Comparison of ENCODE assay signal across 9 mouse cellular contexts in the genomic region with DNA sequence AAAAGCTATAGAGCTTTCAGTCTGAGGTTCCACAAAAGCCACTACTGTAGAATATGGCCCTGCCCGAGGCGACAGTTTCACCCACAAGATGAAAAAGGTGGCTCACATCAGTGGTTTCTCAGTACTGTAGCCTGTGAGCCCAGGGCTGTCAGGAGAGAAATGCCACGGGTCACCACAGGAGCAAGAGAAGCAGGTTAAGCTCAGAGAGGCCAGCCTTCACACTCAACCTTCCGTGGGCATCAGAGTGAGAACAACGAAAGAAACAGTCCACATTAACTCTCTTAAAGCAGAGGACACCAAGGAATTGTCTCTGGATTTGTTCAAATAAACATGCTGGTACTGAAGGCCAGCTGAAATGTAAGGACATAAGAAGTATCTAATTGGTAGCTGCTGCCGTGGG.
DNase-seq lines count a peak whose midpoint lies in the region; ATAC-seq and TF ChIP-seq lines count a peak whose summit lies in the region.
"Had no signal": no experiment of that assay in that cellular context is flagged by ENCODE, and none has a peak within 500 bp of the region (broad histone marks: within the 10 kb centered on the region; RNA-seq: fewer than 3 reads in every experiment).

No protein-coding gene starts in this region.

- no peak for TF ChIP-seq POLR2A in embryonic fibroblast, embryonic 13.5 days (IDR thresholded peaks at IDR 0.05; ENCODE audit: low read depth, low read length)

- 70% methylated on average over 6 of the region's 6 CpGs for WGBS in heart, embryonic 14.5 days
- 65% methylated on average over 6 of the region's 6 CpGs for WGBS in lung, embryonic 15.5 days
- WGBS in neural tube, embryonic 15.5 days: 90% methylated on average over 6 of the region's 6 CpGs

- H3K4me1 ChIP-seq in heart, embryonic 14.5 days (ENCODE audit: control insufficient read depth in 2 of 2, insufficient read depth in 2 of 2, low read length in 2 of 2): peaks cover 28 to 47% of the 10 kb centered on the region in 2 experiments
- peaks cover 58% of the 10 kb centered on the region for H3K4me1 ChIP-seq in lung, embryonic 15.5 days
- H3K4me1 ChIP-seq in embryonic fibroblast, embryonic 13.5 days (ENCODE audit: control insufficient read depth, insufficient read depth, low read length): peaks cover 28% of the 10 kb centered on the region
- peaks cover 23% of the 10 kb centered on the region for H3K4me1 ChIP-seq in neural tube, embryonic 15.5 days

- intact Hi-C loops in heart, postnatal 25 days (cut with DNase I): no loop called here

- H3K27ac ChIP-seq in heart, embryonic 14.5 days (replicated peaks in 1 of 2; ENCODE audit: control insufficient read depth in 1 of 2, insufficient read depth in 1 of 2, low read depth in 2 of 2, low read length in 2 of 2): peak overlapping the region; percentile 83 to 93
- H3K27ac ChIP-seq in lung, embryonic 15.5 days: peak overlapping the region; percentile 89
- H3K27ac ChIP-seq in embryonic fibroblast, embryonic 13.5 days (ENCODE audit: insufficient read depth, low read length): peak overlapping the region; percentile 95
- H3K27ac ChIP-seq in neural tube, embryonic 15.5 days (replicated peaks): peak overlapping the region; percentile 70
- H3K27ac ChIP-seq: liver, embryonic 14.5 days had no signal

- no peak for ATAC-seq in heart, embryonic 14.5 days (ENCODE audit: insufficient number of reproducible peaks, insufficient read depth, low FRiP score, low read depth)
- ATAC-seq in lung, embryonic 15.5 days (ENCODE audit: borderline replicate concordance, extremely low read depth, low FRiP score, low TSS enrichment): no peak
- ATAC-seq in neural tube, embryonic 15.5 days (ENCODE audit: low FRiP score): no peak

- H3K4me2 ChIP-seq in heart, embryonic 14.5 days (ENCODE audit: low read length): peak overlapping the region; percentile 37; the same call in 1 of the 2 replicates
- no peak overlapping the region for H3K4me2 ChIP-seq in lung, embryonic 15.5 days
- H3K4me2 ChIP-seq in neural tube, embryonic 15.5 days: no peak overlapping the region

- no peaks in the 10 kb centered on the region for H3K27me3 ChIP-seq in heart, embryonic 14.5 days (ENCODE audit: control insufficient read depth, insufficient read depth, low read length)
- H3K27me3 ChIP-seq in lung, embryonic 15.5 days: no peaks in the 10 kb centered on the region
- H3K27me3 ChIP-seq in neural tube, embryonic 15.5 days (replicated peaks): no peaks in the 10 kb centered on the region

- no peak for TF ChIP-seq CTCF in embryonic fibroblast, embryonic 13.5 days (IDR thresholded peaks at IDR 0.05; ENCODE audit: borderline replicate concordance, insufficient read depth, low read length)

- no peaks in the 10 kb centered on the region for H3K36me3 ChIP-seq in heart, embryonic 14.5 days (ENCODE audit: control insufficient read depth, insufficient read depth, low read length)
- no peaks in the 10 kb centered on the region for H3K36me3 ChIP-seq in lung, embryonic 15.5 days
- H3K36me3 ChIP-seq in neural tube, embryonic 15.5 days: no peaks in the 10 kb centered on the region

- H3K4me3 ChIP-seq in heart, embryonic 14.5 days (ENCODE audit: control insufficient read depth in 1 of 2, insufficient read depth in 1 of 2, low read depth in 1 of 2, low read length in 2 of 2): no peak overlapping the region
- H3K4me3 ChIP-seq in lung, embryonic 15.5 days: no peak overlapping the region
- no peak overlapping the region for H3K4me3 ChIP-seq in embryonic fibroblast, embryonic 13.5 days (ENCODE audit: insufficient read depth, low read length)
- H3K4me3 ChIP-seq in neural tube, embryonic 15.5 days (replicated peaks): no peak overlapping the region

- H3K9ac ChIP-seq in heart, embryonic 14.5 days (ENCODE audit: low read length): peak overlapping the region; percentile 59
- H3K9ac ChIP-seq in lung, embryonic 15.5 days: no peak overlapping the region; the same call in 1 of the 2 replicates
- no peak overlapping the region for H3K9ac ChIP-seq in neural tube, embryonic 15.5 days (replicated peaks)
- H3K9ac ChIP-seq: liver, embryonic 14.5 days had no signal

- DNase-seq in heart, postnatal 25 days (ENCODE audit: low spot score): no peak
- no peak for DNase-seq in lung, adult 18-20 months
- no peak for DNase-seq in frontal cortex, postnatal 36 days (ENCODE audit: low spot score in 2 of 2)
- DNase-seq: kidney, adult 2 months had no signal

- no peaks in the 10 kb centered on the region for H3K9me3 ChIP-seq in heart, embryonic 14.5 days (ENCODE audit: control insufficient read depth, low read length)
- no peaks in the 10 kb centered on the region for H3K9me3 ChIP-seq in lung, embryonic 15.5 days
- no peaks in the 10 kb centered on the region for H3K9me3 ChIP-seq in neural tube, embryonic 15.5 days (replicated peaks)
